Mouse (Mus musculus) Patski (cell line): ENCODE results near the gene Ap1g1. TPM values are rescaled to one million over a fixed set of nuclear protein-coding genes. Genes with fewer than 3 reads are reported as not detected.

Experiments used
- ATAC-seq: fragments of 100-300 bp; one replicate; pipeline ENCODE4 v1.8.0; 2021
- CTCF ChIA-PET: fragments of 350-600 bp; sonication (Branson Sonifier 250); formaldehyde crosslinking; loops from one replicate; lab custom pipeline; 2022; ENCODE audit warnings: inconsistent platforms; lab: Charles Lee
- POLR2A ChIA-PET: fragments of 350-600 bp; sonication (Branson Sonifier 250); formaldehyde crosslinking; loops from one replicate; lab custom pipeline; 2022; ENCODE audit warnings: antibody characterized with exemption, inconsistent platforms; lab: Charles Lee
- DNase-seq: peaks from one replicate; pipeline ENCODE4 v3.0.0-alpha.2; 2011; ENCODE audit warnings: low read depth, low spot score
- H3K27me3 ChIP-seq: fragments of 371-371 bp; one replicate; pipeline ENCODE4 v1.5.1; 2021
- CTCF ChIP-seq: fragments of 100-300 bp; IDR thresholded peaks from one replicate; pipeline ENCODE4 v1.5.1; 2021
- in situ Hi-C: fragments of 300-500 bp; cut with MboI; formaldehyde crosslinking; loops from 3 replicates; pipeline ENCODE4 v1.11.1; 2018; ENCODE audit warnings: low pct_unique_long_range_greater_than_20kb, mixed read lengths
- polyA plus RNA-seq: library from polyadenylated mRNA; unstranded; gene quantifications from one replicate; pipeline ENCODE4 v1.2.3, GENCODE M21; 2021

Gene Ap1g1
- polyA plus RNA-seq, 1 experiment from 2014 or later: 104 TPM

DNA sequence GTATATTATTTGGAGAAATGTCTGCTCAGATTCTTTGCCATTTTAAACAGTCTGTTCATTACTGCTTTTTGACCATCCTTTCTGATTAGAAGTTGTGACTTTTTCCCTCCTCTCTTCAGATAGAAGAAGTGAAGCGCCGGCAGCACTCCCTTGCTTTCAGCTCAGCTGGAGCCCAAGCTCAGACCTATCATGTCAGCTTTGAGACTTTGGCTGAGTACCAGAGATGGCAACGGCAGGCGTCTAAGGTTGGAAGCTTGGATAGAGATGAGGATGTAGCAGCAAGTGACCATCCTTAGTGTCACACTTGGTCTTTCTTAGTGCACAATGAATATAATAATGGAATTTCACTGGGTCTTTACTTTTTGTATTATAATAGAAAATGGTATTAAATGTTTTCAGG is 129.0 kb downstream of the Ap1g1 start:
- ChIA-PET CTCF (interaction anchor here (2.4 to 7.0 kb wide), 2 partner anchors 9 kb away, joined by 7 to 31 read pairs; no protein-coding TSS in a partner anchor), POLR2A (no interaction called here)
- in situ Hi-C loops: no loop called here
- no peaks in the 10 kb centered on the region for H3K27me3 ChIP-seq
- ATAC-seq: no peak
- no peak for DNase-seq
- TF ChIP-seq CTCF: no peak

Other genes starting within 250 kb of the Ap1g1 start
- 39.9 TPM for gene Dhx38, start 212.7 kb upstream of the Ap1g1 start, polyA plus RNA-seq
- 14.8 TPM for gene Txnl4b, start 212.7 kb upstream of the Ap1g1 start, polyA plus RNA-seq
- 0.45 TPM for gene Hp, start 199.4 kb upstream of the Ap1g1 start, polyA plus RNA-seq
- 14.3 TPM for gene Dhodh, start 169.9 kb upstream of the Ap1g1 start, polyA plus RNA-seq
- 0.45 TPM for gene Pkd1l3, start 164.0 kb upstream of the Ap1g1 start, polyA plus RNA-seq
- gene Ist1, start 85.3 kb upstream of the Ap1g1 start, polyA plus RNA-seq: 104 TPM
- 28.7 TPM for gene Zfp821, start 73.0 kb upstream of the Ap1g1 start, polyA plus RNA-seq
- 40.5 TPM for gene Atxn1l, start 40.8 kb upstream of the Ap1g1 start, polyA plus RNA-seq
- gene Phlpp2, start 90.0 kb downstream of the Ap1g1 start, polyA plus RNA-seq: 11.1 TPM
- gene Marveld3, start 183.6 kb downstream of the Ap1g1 start, polyA plus RNA-seq: 11.7 TPM
- gene Tat, start 211.9 kb downstream of the Ap1g1 start, polyA plus RNA-seq: 0.04 TPM